Mouse (Mus musculus) heart, adult 2 months (tissue): ENCODE data around the gene Lnx2.

Experiments
- CTCF ChIP-seq: fragments of 200-600 bp; IDR thresholded peaks from 2 replicates; pipeline ENCODE4 v1.8.1; 2022; ENCODE audit warnings: antibody characterized with exemption, mild to moderate bottlenecking, moderate library complexity
- POLR2A ChIP-seq: fragments of 200-500 bp; IDR thresholded peaks from 2 replicates; pipeline ENCODE4 v1.6.1; 2011; ENCODE audit warnings: mild to moderate bottlenecking, low read depth, low read length, control low read depth; ENCODE audit not compliant: insufficient read depth

DNA sequence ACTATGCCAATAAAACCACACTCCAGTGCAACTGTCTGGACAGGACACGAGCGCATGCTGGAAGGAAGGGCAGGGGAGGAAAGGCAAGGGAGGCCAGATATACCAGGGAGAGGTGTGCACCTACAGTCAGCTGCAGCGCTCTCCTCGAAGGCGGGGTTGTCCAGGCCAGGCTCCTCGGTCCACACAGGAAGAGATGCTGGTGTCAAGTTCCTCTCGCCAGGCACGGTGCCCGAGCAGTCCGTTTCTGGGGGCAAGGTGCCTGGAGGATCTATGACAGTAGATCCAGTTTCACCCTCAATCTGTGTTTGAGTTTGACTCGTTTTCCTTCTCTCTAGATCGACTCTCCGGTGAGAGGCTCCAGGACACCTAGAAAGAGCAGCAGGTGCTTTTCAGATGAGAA, 43.2 kb downstream of the Lnx2 start:
- no peak for TF ChIP-seq CTCF
- no peak for TF ChIP-seq POLR2A
